Mouse (Mus musculus) liver, adult 2 months (tissue): ENCODE data around the gene Ttll5.

ENCODE experiments used
- CTCF ChIP-seq: fragments of 200-500 bp; IDR thresholded peaks from 2 replicates; pipeline ENCODE4 v1.5.1; 2011; ENCODE audit warnings: low read depth, low read length, control low read depth
- POLR2A ChIP-seq: fragments of 200-500 bp; IDR thresholded peaks from 2 replicates; pipeline ENCODE4 v1.6.1; 2011; ENCODE audit warnings: low read length, control low read depth; ENCODE audit not compliant: insufficient read depth; ENCODE audit errors: extremely low read depth

DNA sequence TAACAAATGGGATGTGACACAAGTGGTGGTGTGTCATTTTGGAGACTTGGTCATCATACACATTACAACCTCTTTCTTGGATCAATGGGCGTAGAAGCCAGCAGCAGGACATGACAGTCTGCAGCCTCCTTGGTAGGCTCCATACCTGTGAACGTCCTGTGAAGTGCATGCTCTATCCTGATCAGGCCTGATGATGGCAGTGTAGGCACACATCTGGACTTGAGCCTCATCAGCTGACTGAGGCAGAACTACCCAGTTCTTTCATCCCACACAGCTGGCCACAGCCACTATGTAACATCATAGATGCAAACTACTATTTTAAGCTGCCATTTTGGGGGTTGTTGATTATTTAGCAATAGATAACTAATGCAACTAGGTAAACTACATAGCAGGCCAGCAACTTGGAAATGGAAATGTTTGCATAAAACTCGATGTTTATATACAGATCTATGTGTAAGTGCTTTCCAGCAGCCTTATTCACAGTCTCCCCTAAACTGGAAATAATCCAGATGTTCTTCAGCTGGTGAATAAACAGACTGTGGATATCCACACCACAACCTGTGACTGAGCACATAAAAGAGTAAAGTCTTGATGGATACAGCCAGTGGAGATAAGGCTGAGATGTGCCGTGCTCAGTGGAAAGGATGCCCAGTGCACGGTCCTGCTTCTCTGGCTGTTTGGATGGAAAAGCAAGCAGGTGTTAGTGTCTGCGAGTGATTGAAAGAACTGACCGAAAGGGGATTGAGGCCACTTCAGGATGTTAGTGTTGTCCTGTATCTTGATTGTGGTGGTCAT lies 23.9 kb downstream of the Ttll5 start:
- peak; percentile 58; the same call in 1 of the 2 replicates for TF ChIP-seq CTCF
- TF ChIP-seq POLR2A, result no peak
